Mouse (Mus musculus): ENCODE measurements around the gene Scamp4.

The Scamp4 gene

GRCm38 (mm10) chr10:80653156-80653720, 50.6 kb downstream of the Scamp4 start:
- WGBS = 84% methylated on average over 6 of the region's 6 CpGs

GRCm38 (mm10) chr10:80654866-80655265, 52.2 kb downstream of the Scamp4 start:
- WGBS = 61% methylated on average over 6 of the region's 6 CpGs

- WGBS = 3% methylated on average over 12 of the region's 12 CpGs
These were observed 52.9 kb downstream of the Scamp4 start for GRCm38 (mm10) chr10:80655406-80656129.

GRCm38 (mm10) chr10:80656130-80656862, 53.6 kb downstream of the Scamp4 start:
- under 1% methylated on average over 72 of the region's 72 CpGs for WGBS

- WGBS = 32% methylated on average over 15 of the region's 15 CpGs
These were observed 54.4 kb downstream of the Scamp4 start, which contains the start of gene Btbd2 for GRCm38 (mm10) chr10:80656863-80657623. Gene Btbd2, minus strand, starts transcription at chr10:80657071.

- 68% methylated on average over 14 of the region's 14 CpGs for WGBS
These were observed 55.6 kb downstream of the Scamp4 start for GRCm38 (mm10) chr10:80658194-80658840.

- 45% methylated on average over 4 of the region's 4 CpGs for WGBS
These were observed 56.1 kb downstream of the Scamp4 start for GRCm38 (mm10) chr10:80658841-80659202.

GRCm38 (mm10) chr10:80659213-80659612, 56.5 kb downstream of the Scamp4 start:
- WGBS = 3% methylated on average over 10 of the region's 10 CpGs

GRCm38 (mm10) chr10:80661149-80661548, 58.5 kb downstream of the Scamp4 start:
- WGBS = 29% methylated on average over 5 of the region's 5 CpGs

- 63% methylated on average over 5 of the region's 5 CpGs for WGBS
These were observed 61.0 kb downstream of the Scamp4 start for GRCm38 (mm10) chr10:80663485-80664196.

GRCm38 (mm10) chr10:80664197-80665015, 61.7 kb downstream of the Scamp4 start:
- WGBS = 15% methylated on average over 16 of the region's 16 CpGs

GRCm38 (mm10) chr10:80665016-80665380, 62.3 kb downstream of the Scamp4 start:
- 15% methylated on average over 10 of the region's 10 CpGs for WGBS

Measured in cerebral cortex, adult 2 months (tissue).